ENCODE assay signal across 20 mouse cellular contexts in the genomic region with DNA sequence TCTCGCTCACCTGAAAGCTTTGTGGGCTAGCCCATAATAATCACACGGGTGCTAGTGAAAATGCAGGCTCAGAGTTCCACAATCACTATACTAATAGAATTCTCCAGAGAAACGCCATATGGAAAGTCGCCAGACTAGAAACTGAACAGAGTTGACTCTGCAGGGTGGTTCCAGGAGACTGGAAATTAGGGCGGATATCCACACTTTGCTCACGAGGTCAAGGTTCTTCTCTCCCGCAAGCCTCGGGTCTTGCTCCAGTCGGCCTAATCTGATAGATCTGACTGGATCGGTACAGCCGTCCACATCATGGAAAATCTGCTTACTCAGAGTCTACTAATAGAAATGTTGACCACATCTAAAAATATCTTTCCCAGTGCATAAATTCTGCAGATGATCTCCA.
DNase-seq lines count a peak whose midpoint lies in the region; ATAC-seq and TF ChIP-seq lines count a peak whose summit lies in the region.
"Had no signal": no experiment of that assay in that cellular context is flagged by ENCODE, and none has a peak within 500 bp of the region (broad histone marks: within the 10 kb centered on the region; RNA-seq: fewer than 3 reads in every experiment).

No protein-coding gene starts in this region.

- no peak overlapping the region for H3K9ac ChIP-seq in liver, adult 2 months (ENCODE audit: low read depth, low read length)
- H3K9ac ChIP-seq in liver, postnatal 0 days (replicated peaks): no peak overlapping the region
- H3K9ac ChIP-seq: heart, embryonic 15.5 days; hindbrain, embryonic 12.5 days; limb, embryonic 12.5 days; liver, embryonic 14.5 days had no signal

- no peak for ATAC-seq in liver, postnatal 0 days
- ATAC-seq: CD4-positive, CD25-positive, alpha-beta regulatory T cell, adult 4 months; forebrain, embryonic 14.5 days; inflammation-experienced regulatory T-cells, adult 6 months; lung, postnatal 0 days had no signal

- no peaks in the 10 kb centered on the region for H3K36me3 ChIP-seq in liver, adult 2 months (ENCODE audit: control insufficient read depth, insufficient read depth, low read length)
- H3K36me3 ChIP-seq in liver, postnatal 0 days (replicated peaks; ENCODE audit: insufficient read depth, low read length): no peaks in the 10 kb centered on the region
- H3K36me3 ChIP-seq: heart, embryonic 15.5 days; hindbrain, embryonic 12.5 days; limb, embryonic 12.5 days had no signal

- DNase-seq in heart, adult 11 months: peak; percentile 89
- DNase-seq in heart, postnatal 14 days: no peak
- DNase-seq in liver, adult 2 months (ENCODE audit: extremely low read depth, low read depth, low spot score): peak; percentile 43
- no peak for DNase-seq in liver, postnatal 0 days
- peak; percentile 46 for DNase-seq in adrenal gland, adult 8-10 months
- DNase-seq in kidney, postnatal 36 days: peak; percentile 37 to 41
- DNase-seq in layer of hippocampus, postnatal 14 days (ENCODE audit: low spot score in 2 of 2): no peak
- no peak for DNase-seq in left cerebral cortex, adult 9 months (ENCODE audit: low spot score in 2 of 2)
- DNase-seq: cerebellum, adult 9-11 months; midbrain, embryonic 14.5 days; thymus, postnatal 14 days had no signal

- intact Hi-C loops in heart, postnatal 14 days (cut with DNase I): loop anchor here (5.0 to 10.0 kb wide), 2 partner anchors 287 to 420 kb away; no protein-coding TSS in a partner anchor

- H3K4me3 ChIP-seq in liver, adult 2 months (ENCODE audit: insufficient read depth, low read depth, low read length): no peak overlapping the region
- no peak overlapping the region for H3K4me3 ChIP-seq in liver, postnatal 0 days (ENCODE audit: low read depth, low read length)
- H3K4me3 ChIP-seq: erythroblast, embryonic 14.5 days; heart, embryonic 15.5 days; hindbrain, embryonic 12.5 days; limb, embryonic 12.5 days had no signal

- 0 out of 2 replicates have a peak, but pooled peaks cover 2% of the 10 kb centered on the region for H3K27me3 ChIP-seq in liver, adult 2 months (ENCODE audit: control insufficient read depth, insufficient read depth, low read length)
- no peaks in the 10 kb centered on the region for H3K27me3 ChIP-seq in liver, postnatal 0 days (ENCODE audit: insufficient read depth, low read length)
- H3K27me3 ChIP-seq: heart, embryonic 15.5 days; hindbrain, embryonic 12.5 days; limb, embryonic 12.5 days had no signal

- H3K4me2 ChIP-seq in liver, postnatal 0 days (ENCODE audit: low read depth, low read length): no peak overlapping the region
- H3K4me2 ChIP-seq: heart, embryonic 15.5 days; hindbrain, embryonic 12.5 days; limb, embryonic 12.5 days had no signal

- no peak for TF ChIP-seq EP300 in liver, postnatal 0 days (IDR thresholded peaks at IDR 0.05; ENCODE audit: low read depth)

- no peak for TF ChIP-seq POLR2A in liver, adult 2 months (IDR thresholded peaks at IDR 0.05; ENCODE audit: extremely low read depth, insufficient read depth, low read length)

- H3K79me2 ChIP-seq in liver, adult 2 months (ENCODE audit: control insufficient read depth, insufficient read depth, low read length): no peaks in the 10 kb centered on the region

- H3K27ac ChIP-seq in liver, adult 2 months (replicated peaks; ENCODE audit: insufficient read depth, low read depth, low read length): no peak overlapping the region
- no peak overlapping the region for H3K27ac ChIP-seq in liver, postnatal 0 days (ENCODE audit: low read depth)
- H3K27ac ChIP-seq: heart, embryonic 15.5 days; hindbrain, embryonic 12.5 days; limb, embryonic 12.5 days; liver, embryonic 14.5 days had no signal

- no peak for TF ChIP-seq CTCF in liver, adult 2 months (IDR thresholded peaks at IDR 0.05; ENCODE audit: low read depth, low read length)
- no peak for TF ChIP-seq CTCF in liver, postnatal 0 days (IDR thresholded peaks at IDR 0.05; ENCODE audit: low read depth)

- no peaks in the 10 kb centered on the region for H3K9me3 ChIP-seq in liver, postnatal 0 days (ENCODE audit: low read length)
- H3K9me3 ChIP-seq: heart, embryonic 15.5 days; hindbrain, embryonic 12.5 days; limb, embryonic 12.5 days had no signal

- WGBS in liver, adult 2 months: 70% methylated on average over 11 of the region's 11 CpGs
- WGBS in liver, postnatal 0 days (ENCODE audit: insufficient replicate concordance): 59% methylated on average over 11 of the region's 11 CpGs

- no peaks in the 10 kb centered on the region for H3K4me1 ChIP-seq in liver, adult 2 months (ENCODE audit: control insufficient read depth, insufficient read depth, low read length)
- H3K4me1 ChIP-seq in liver, postnatal 0 days (ENCODE audit: insufficient read depth): no peaks in the 10 kb centered on the region
- H3K4me1 ChIP-seq: heart, embryonic 15.5 days; hindbrain, embryonic 12.5 days had no signal

Comparison
In these comparisons a context has a peak if more than half of its experiments do, and no peak if none do; other contexts are left out.
1. DNase-seq: peak in heart, adult 11 months (single experiment), liver, adult 2 months (single experiment), adrenal gland, adult 8-10 months (single experiment) and kidney, postnatal 36 days (2 of 2); none in heart, postnatal 14 days (0 of 2), liver, postnatal 0 days (single experiment), layer of hippocampus, postnatal 14 days (0 of 2) and left cerebral cortex, adult 9 months (0 of 2).